Mouse (Mus musculus) embryonic fibroblast, embryonic 13.5 days (primary cell): ENCODE data around the gene Snrpd3.

Experiments used
- CTCF ChIP-seq: IDR thresholded peaks from 2 replicates; pipeline ENCODE4 v1.5.1; 2011; ENCODE audit warnings: mild to moderate bottlenecking, control low read depth, low read length, moderate library complexity, borderline replicate concordance; ENCODE audit not compliant: insufficient read depth
- POLR2A ChIP-seq: IDR thresholded peaks from 2 replicates; pipeline ENCODE4 v1.6.1; 2011; ENCODE audit warnings: low read depth, mild to moderate bottlenecking, control low read depth, low read length, moderate library complexity

GRCm38 (mm10) chr10:75552106-75552505 is 34.8 kb downstream of the Snrpd3 start:
- no peak for TF ChIP-seq CTCF
- TF ChIP-seq POLR2A = no peak
